Mouse (Mus musculus): ENCODE measurements around the gene Abtb1.

The Abtb1 gene

DNA sequence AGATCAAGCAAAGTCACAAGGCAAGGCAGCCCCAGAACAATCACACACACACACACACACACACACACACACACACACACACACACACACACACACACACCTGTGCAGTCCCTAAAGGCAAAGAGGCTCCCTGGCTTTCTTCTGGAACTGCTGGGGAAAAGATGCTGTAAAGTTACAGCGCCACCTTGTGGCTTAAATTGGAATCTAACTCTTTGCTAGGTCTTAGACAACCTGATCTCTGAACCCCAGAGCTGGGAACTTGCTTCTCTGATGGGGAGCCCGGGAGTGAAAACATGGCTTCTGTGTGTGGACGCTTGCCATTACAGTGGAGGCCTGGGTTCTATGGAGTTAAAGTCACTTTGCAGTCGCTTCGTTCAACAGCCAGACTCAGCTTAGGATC, 13.9 kb upstream of the Abtb1 start:
- DNase-seq (ENCODE audit: extremely low spot score), result peak; percentile 67

DNA sequence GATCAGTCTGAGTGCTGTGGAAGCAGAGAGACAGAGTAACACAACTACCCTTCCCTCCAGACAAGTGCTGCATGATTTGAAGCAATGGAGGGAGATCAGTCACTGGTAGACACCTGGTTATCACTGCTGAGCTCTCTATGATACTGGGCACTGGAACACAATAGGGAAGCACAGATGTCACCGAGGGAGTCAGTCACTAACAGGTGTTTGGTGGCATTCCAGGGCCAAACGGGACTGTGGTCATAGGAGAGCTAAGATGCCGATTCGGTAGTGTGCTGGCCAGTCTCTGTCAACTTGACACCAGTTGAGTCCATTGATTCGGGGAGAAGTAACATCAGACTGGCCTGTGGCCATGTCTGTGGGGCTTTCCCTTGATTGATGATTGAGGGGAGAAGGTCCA, 12.7 kb upstream of the Abtb1 start:
- DNase-seq (ENCODE audit: extremely low spot score), result no peak

DNA sequence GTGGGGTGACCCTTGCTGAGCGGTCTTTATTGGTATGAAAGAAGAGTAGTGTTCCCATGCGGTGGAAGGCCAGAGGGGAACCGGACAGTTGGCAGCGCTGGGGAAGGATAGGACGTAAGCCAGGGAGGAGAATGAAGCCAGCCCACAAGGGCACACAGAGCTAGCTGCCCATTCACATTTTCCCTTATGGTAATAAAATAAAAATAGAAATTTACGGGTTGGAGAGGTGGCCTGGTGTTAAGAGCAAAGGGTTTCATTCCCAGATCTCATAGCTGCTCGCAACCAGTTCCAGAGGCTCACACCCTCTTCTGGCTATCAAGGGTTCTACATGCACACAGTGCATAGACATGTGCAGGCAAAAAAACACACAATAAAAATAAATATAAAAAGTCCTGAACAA, 8.2 kb upstream of the Abtb1 start:
- DNase-seq (ENCODE audit: extremely low spot score), result no peak

DNA sequence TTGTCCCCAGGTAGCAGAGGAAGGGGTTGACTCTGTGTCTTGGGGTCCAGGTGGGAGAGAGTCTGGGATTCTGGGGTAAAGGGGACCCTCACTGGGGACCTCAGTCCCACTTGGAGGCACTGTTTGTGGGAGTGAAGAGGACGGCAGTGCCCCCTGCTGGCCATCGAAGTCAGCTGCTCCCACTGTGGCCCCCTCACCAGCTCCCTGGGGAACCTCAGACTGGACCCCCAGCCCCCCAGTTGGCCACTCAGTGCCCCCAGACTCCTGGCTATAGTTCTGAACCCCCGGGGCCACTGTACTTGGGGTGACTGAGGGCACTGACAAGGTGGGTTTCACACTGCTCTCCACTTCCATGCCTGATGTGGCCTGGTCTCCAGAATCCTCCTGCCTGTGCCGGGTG, 7.5 kb upstream of the Abtb1 start:
- no peak for DNase-seq (ENCODE audit: extremely low spot score)

GRCm38 (mm10) chr6:88847571-88847970, 5.8 kb upstream of the Abtb1 start:
- DNase-seq (ENCODE audit: extremely low spot score), result no peak

DNA sequence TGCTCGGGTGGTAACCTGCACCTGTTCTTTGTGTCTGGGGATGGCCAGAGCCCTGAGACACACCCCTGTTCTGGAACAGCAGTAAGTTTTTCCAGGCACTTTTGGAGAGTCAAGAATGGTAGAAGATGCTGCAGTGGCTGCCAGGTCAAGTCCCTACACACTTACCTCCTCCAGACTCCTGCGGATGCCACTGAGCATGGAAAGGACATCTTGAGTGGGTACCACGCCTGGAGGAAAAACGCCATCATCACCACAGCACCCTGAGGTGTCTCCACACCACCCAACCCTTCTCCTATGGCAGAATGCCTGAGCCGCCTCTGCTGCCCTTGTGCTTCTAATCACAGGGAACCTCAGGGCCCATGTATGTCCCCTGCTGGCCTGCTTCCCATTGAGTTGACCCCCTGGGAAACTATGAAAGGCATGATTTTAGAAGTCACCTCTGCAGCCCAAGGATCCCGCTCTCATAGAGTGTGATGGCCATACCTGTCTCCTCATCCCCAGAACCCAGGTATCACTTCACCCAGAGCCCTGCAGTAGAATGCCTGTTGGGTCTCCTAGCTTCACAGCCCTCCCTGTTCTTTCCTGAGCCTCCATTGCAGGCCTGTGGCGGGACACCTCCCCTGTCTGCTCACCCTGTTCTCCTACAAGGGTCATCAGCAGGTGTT, 3.2 kb upstream of the Abtb1 start:
- DNase-seq (ENCODE audit: extremely low spot score), result no peak

DNA sequence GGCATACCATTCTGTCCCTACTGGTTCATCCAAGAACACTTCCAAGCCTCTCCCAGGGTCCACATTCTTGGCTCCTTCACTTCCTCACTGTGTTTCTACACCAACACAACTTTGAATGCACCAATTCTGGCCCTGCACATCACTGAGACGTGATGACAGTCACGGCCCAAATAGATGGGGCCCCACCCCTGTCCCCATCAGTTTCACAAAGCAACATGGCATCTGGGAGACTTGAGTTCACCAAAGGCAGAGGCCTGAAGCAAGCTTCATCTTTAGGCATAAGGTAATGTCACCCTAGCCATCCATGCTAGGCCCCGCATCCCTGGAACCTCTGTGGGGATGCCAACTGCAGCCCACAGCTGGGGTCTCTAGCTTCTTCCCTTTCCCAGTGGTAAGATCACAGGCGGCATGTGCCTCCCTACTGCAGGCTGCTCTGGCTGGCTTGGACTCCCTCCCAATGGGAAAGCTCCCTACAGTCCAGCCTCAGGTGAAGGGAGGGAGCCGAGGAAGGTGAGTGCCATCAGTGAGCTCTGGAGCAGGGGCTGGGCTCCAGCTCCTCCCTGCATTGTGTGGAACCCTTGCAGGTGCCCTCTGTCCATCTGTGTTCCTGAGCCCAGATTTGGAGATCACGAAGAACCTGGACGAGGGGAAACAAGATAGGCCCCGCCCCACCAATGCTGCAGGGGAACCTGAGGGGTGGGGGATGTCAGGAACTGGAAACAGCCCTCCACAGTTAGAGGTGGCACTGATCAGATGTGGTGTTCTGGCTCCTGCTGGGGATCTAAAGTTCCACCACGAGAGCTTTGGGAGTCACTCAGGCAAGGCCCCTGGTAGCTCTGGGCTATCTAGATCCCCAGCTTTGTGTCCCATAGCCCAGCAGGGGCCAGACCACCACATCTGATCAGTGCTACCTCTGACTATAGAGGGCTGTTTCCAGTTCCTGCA, 2.3 kb upstream of the Abtb1 start:
- no peak for DNase-seq (ENCODE audit: extremely low spot score)

GRCm38 (mm10) chr6:88843241-88843640, 1.5 kb upstream of the Abtb1 start:
- DNase-seq (ENCODE audit: extremely low spot score), result no peak

GRCm38 (mm10) chr6:88842731-88843151, 957 bp upstream of the Abtb1 start:
- no peak for DNase-seq (ENCODE audit: extremely low spot score)

DNA sequence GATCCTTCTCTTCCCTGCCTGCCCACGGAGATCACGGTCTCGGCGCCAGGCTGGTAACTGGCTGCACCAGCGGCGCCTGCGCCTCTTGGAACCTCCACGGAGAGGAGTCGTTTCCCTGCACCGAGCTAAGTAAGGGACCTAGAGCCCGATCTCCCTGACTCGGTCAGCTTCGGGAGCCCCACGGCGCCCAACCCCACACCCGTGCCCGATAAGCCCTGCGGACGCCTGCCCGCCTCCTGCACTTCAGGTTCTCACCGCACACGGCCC, 337 bp downstream of the Abtb1 start:
- DNase-seq (ENCODE audit: extremely low spot score), result no peak

- DNase-seq (ENCODE audit: extremely low spot score), result no peak
These were observed 832 bp downstream of the Abtb1 start for GRCm38 (mm10) chr6:88840791-88841513.

DNA sequence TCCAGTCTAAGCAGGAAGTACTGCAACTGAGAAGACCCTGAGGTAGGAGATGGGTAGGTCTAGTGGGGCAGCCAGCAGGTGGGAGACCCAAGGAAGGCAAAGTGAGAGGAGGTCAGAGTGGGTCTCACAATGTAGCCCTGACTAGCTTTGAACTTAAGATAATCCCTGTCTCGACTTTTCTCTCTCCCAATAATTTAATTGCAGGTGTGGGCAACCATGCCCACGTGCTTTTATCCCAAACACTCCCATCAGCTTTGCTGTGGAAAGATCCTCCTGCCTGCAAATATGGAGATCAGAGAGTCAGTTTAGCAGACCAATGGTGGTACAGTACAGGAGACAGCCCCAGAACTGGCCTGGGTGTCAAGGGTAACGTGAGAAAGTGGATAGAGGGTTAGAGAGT, 1.6 kb downstream of the Abtb1 start:
- no peak for DNase-seq (ENCODE audit: extremely low spot score)

- no peak for DNase-seq (ENCODE audit: extremely low spot score)
These were observed 2.4 kb downstream of the Abtb1 start for GRCm38 (mm10) chr6:88839135-88839970.

- no peak for DNase-seq (ENCODE audit: extremely low spot score)
These were observed 3.2 kb downstream of the Abtb1 start for GRCm38 (mm10) chr6:88838613-88839012.

- no peak for DNase-seq (ENCODE audit: extremely low spot score)
These were observed 3.8 kb downstream of the Abtb1 start for GRCm38 (mm10) chr6:88837999-88838398.

- DNase-seq (ENCODE audit: extremely low spot score), result no peak
These were observed 5.5 kb downstream of the Abtb1 start for GRCm38 (mm10) chr6:88836178-88836819.

DNA sequence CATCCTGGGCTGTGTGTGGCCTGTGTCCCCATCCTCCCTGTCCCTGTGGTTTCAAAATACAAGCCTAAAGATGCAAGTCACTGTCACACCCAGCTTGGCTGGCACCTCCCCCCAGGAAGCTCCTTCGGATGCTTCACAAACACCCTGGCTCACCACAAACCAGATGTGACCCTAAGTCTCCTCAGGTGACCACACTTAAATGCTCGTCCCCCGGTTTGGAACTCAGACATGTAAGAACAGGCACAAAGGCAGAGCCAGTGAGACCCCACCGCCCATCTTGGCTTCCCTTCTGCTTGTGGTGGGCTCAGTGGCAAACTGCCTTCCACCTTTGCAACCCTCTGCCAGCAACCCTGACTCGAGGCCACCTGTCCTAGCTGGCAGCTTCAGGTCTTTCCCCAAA, 6.7 kb downstream of the Abtb1 start:
- DNase-seq (ENCODE audit: extremely low spot score), result no peak

- DNase-seq (ENCODE audit: extremely low spot score), result no peak
These were observed 8.2 kb downstream of the Abtb1 start for GRCm38 (mm10) chr6:88833340-88834140.

GRCm38 (mm10) chr6:88832663-88833062, 9.1 kb downstream of the Abtb1 start:
- DNase-seq (ENCODE audit: extremely low spot score), result no peak

GRCm38 (mm10) chr6:88831456-88831855, 10.3 kb downstream of the Abtb1 start:
- peak; percentile 66 for DNase-seq (ENCODE audit: extremely low spot score)
